Comparison of ENCODE assay signal across 24 mouse cellular contexts in genomic region chr17:32415417-32416020, GRCm38 (mm10). TPM values are rescaled to one million over a fixed set of nuclear protein-coding genes. Genes with fewer than 3 reads are reported as not detected.
DNase-seq lines count a peak whose midpoint lies in the region; ATAC-seq lines count a peak whose summit lies in the region.
"Had no signal": no experiment of that assay in that cellular context is flagged by ENCODE, and none has a peak within 500 bp of the region (broad histone marks: within the 10 kb centered on the region; RNA-seq: fewer than 3 reads in every experiment).

No protein-coding gene starts in this region.

- no peak for DNase-seq in embryonic facial prominence, embryonic 10.5 days (ENCODE audit: low spot score)
- DNase-seq in heart, postnatal 25 days (ENCODE audit: low spot score) = no peak
- DNase-seq in ES-CJ7 (ENCODE audit: low read depth, low spot score) = peak; percentile 13
- no peak for DNase-seq in liver, embryonic 13.5 days
- DNase-seq in embryo, embryonic 10.5 days (ENCODE audit: low spot score) = no peak
- no peak for DNase-seq in right cerebral cortex, adult 2 months (ENCODE audit: low spot score in 2 of 2)
- DNase-seq: cerebellum, adult 18-20 months; cerebellum, postnatal 25 days; gastrocnemius, postnatal 14 days; kidney, adult 18-20 months; kidney, postnatal 10 days; thymus, postnatal 36 days had no signal

- H3K27ac ChIP-seq in embryonic facial prominence, embryonic 13.5 days = no peak overlapping the region
- no peak overlapping the region for H3K27ac ChIP-seq in embryonic facial prominence, embryonic 10.5 days (replicated peaks)
- no peak overlapping the region for H3K27ac ChIP-seq in heart, embryonic 15.5 days
- H3K27ac ChIP-seq in liver, embryonic 13.5 days = no peak overlapping the region
- H3K27ac ChIP-seq: hindbrain, embryonic 10.5 days; lung, embryonic 15.5 days; macrophage; neural tube, embryonic 13.5 days had no signal

- peak overlapping the region; percentile 11; the same call in 1 of the 2 replicates for H3K4me2 ChIP-seq in embryonic facial prominence, embryonic 13.5 days
- H3K4me2 ChIP-seq in heart, embryonic 15.5 days = peak overlapping the region; percentile 35; the same call in 1 of the 2 replicates
- H3K4me2 ChIP-seq in liver, embryonic 13.5 days = peak overlapping the region; percentile 21; the same call in 1 of the 2 replicates
- H3K4me2 ChIP-seq: lung, embryonic 15.5 days; midbrain, embryonic 11.5 days; neural tube, embryonic 13.5 days had no signal

- intact Hi-C loops in heart, postnatal 25 days (cut with DNase I) = no loop called here

- H3K4me3 ChIP-seq in embryonic facial prominence, embryonic 13.5 days = no peak overlapping the region
- H3K4me3 ChIP-seq in embryonic facial prominence, embryonic 10.5 days = no peak overlapping the region
- 0 out of 2 replicates have a peak overlapping the region, but pooled peaks have one; percentile 6 for H3K4me3 ChIP-seq in heart, embryonic 15.5 days
- no peak overlapping the region for H3K4me3 ChIP-seq in liver, embryonic 13.5 days (replicated peaks)
- H3K4me3 ChIP-seq: hindbrain, embryonic 10.5 days; lung, embryonic 15.5 days; neural tube, embryonic 13.5 days had no signal

- no peaks in the 10 kb centered on the region for H3K9me3 ChIP-seq in embryonic facial prominence, embryonic 13.5 days
- no peaks in the 10 kb centered on the region for H3K9me3 ChIP-seq in embryonic facial prominence, embryonic 10.5 days
- H3K9me3 ChIP-seq in heart, embryonic 15.5 days (replicated peaks) = no peaks in the 10 kb centered on the region
- H3K9me3 ChIP-seq in liver, embryonic 13.5 days (replicated peaks) = no peaks in the 10 kb centered on the region
- H3K9me3 ChIP-seq: hindbrain, embryonic 10.5 days; lung, embryonic 15.5 days; neural tube, embryonic 13.5 days had no signal

- no peaks in the 10 kb centered on the region for H3K4me1 ChIP-seq in embryonic facial prominence, embryonic 13.5 days
- no peaks in the 10 kb centered on the region for H3K4me1 ChIP-seq in embryonic facial prominence, embryonic 10.5 days
- no peaks in the 10 kb centered on the region for H3K4me1 ChIP-seq in heart, embryonic 15.5 days (replicated peaks)
- 0 out of 2 replicates have a peak, but pooled peaks cover 4% of the 10 kb centered on the region for H3K4me1 ChIP-seq in liver, embryonic 13.5 days (replicated peaks)
- H3K4me1 ChIP-seq: hindbrain, embryonic 10.5 days; lung, embryonic 15.5 days; neural tube, embryonic 13.5 days had no signal

- 50% methylated on average over 24 of the region's 24 CpGs for WGBS in embryonic facial prominence, embryonic 13.5 days
- WGBS in embryonic facial prominence, embryonic 10.5 days = 47% methylated on average over 24 of the region's 24 CpGs
- 32% methylated on average over 24 of the region's 24 CpGs for WGBS in heart, embryonic 15.5 days
- 61% methylated on average over 24 of the region's 24 CpGs for WGBS in liver, embryonic 13.5 days (ENCODE audit: insufficient replicate concordance)

- ATAC-seq in embryonic facial prominence, embryonic 13.5 days (ENCODE audit: insufficient number of reproducible peaks, insufficient read depth, low FRiP score, low TSS enrichment, low read depth) = no peak
- no peak for ATAC-seq in heart, embryonic 15.5 days (replicated peaks; ENCODE audit: insufficient number of reproducible peaks, insufficient read depth, low FRiP score, low read depth)
- no peak for ATAC-seq in liver, embryonic 13.5 days (ENCODE audit: low read depth)

- H3K36me3 ChIP-seq in embryonic facial prominence, embryonic 13.5 days = no peaks in the 10 kb centered on the region
- H3K36me3 ChIP-seq in embryonic facial prominence, embryonic 10.5 days (replicated peaks) = no peaks in the 10 kb centered on the region
- no peaks in the 10 kb centered on the region for H3K36me3 ChIP-seq in heart, embryonic 15.5 days
- no peaks in the 10 kb centered on the region for H3K36me3 ChIP-seq in liver, embryonic 13.5 days
- H3K36me3 ChIP-seq: hindbrain, embryonic 10.5 days; lung, embryonic 15.5 days; neural tube, embryonic 13.5 days had no signal

- H3K9ac ChIP-seq in embryonic facial prominence, embryonic 13.5 days = no peak overlapping the region
- no peak overlapping the region for H3K9ac ChIP-seq in heart, embryonic 15.5 days
- H3K9ac ChIP-seq in liver, embryonic 13.5 days = no peak overlapping the region
- H3K9ac ChIP-seq: lung, embryonic 15.5 days; neural tube, embryonic 13.5 days had no signal

- H3K27me3 ChIP-seq in embryonic facial prominence, embryonic 13.5 days = peaks cover 26% of the 10 kb centered on the region
- peaks cover 37% of the 10 kb centered on the region for H3K27me3 ChIP-seq in embryonic facial prominence, embryonic 10.5 days (replicated peaks; ENCODE audit: low read depth, poor library complexity, severe bottlenecking)
- H3K27me3 ChIP-seq in heart, embryonic 15.5 days = peaks cover 28% of the 10 kb centered on the region
- 0 out of 2 replicates have a peak, but pooled peaks cover 3% of the 10 kb centered on the region for H3K27me3 ChIP-seq in liver, embryonic 13.5 days

RNA-seq across cellular contexts. Expression of gene Pglyrp2, which starts 8.4 kb away (rescaled TPM):
- polyA plus RNA-seq in embryonic facial prominence, embryonic 13.5 days (2015; fragmentation: Nextera tagmentation; extraction: Ambion mirVana) = 0.08 and 0.15 TPM in 2 replicates
- not detected in 2 replicates for polyA plus RNA-seq in embryonic facial prominence, embryonic 10.5 days (2016; fragmentation: Nextera tagmentation; extraction: Ambion mirVana)
- 0.30 and 2.2 TPM in 2 replicates for polyA plus RNA-seq in heart, embryonic 15.5 days (2015; fragmentation: Nextera tagmentation; extraction: Ambion mirVana)
- under 1 TPM; 0.16 to 0.20 TPM for total RNA-seq in heart, postnatal 25 days (2021)
- polyA plus RNA-seq in liver, embryonic 13.5 days (2015; fragmentation: Nextera tagmentation; extraction: Ambion mirVana) = 2.3 and 2.6 TPM in 2 replicates
- total RNA-seq: gastrocnemius, postnatal 14 days; layer of hippocampus, adult 18-20 months; layer of hippocampus, postnatal 25 days; left cerebral cortex, postnatal 14 days had no signal
- polyA plus RNA-seq: frontal cortex, adult 2 months; hindbrain, embryonic 10.5 days; macrophage; midbrain, embryonic 11.5 days; neural tube, embryonic 13.5 days had no signal

RNA-seq across cellular contexts. Expression of gene Rasal3, which starts 12.1 kb away (rescaled TPM):
- 1.2 and 1.5 TPM in 2 replicates for polyA plus RNA-seq in embryonic facial prominence, embryonic 13.5 days (2015; fragmentation: Nextera tagmentation; extraction: Ambion mirVana)
- polyA plus RNA-seq in embryonic facial prominence, embryonic 10.5 days (2016; fragmentation: Nextera tagmentation; extraction: Ambion mirVana) = 0.64 and 0.85 TPM in 2 replicates
- 1.9 and 10.0 TPM in 2 replicates for polyA plus RNA-seq in heart, embryonic 15.5 days (2015; fragmentation: Nextera tagmentation; extraction: Ambion mirVana)
- total RNA-seq in heart, postnatal 25 days (2021) = 1 to 10 TPM in 1 of 2 experiments, under 1 TPM in 1; 0.91 to 1.3 TPM
- 3.5 and 3.6 TPM in 2 replicates for polyA plus RNA-seq in liver, embryonic 13.5 days (2015; fragmentation: Nextera tagmentation; extraction: Ambion mirVana)

RNA-seq across cellular contexts. Expression of gene Wiz, which starts 26.3 kb away (rescaled TPM):
- polyA plus RNA-seq in embryonic facial prominence, embryonic 13.5 days (2015; fragmentation: Nextera tagmentation; extraction: Ambion mirVana) = 25.3 and 28.7 TPM in 2 replicates
- polyA plus RNA-seq in embryonic facial prominence, embryonic 10.5 days (2016; fragmentation: Nextera tagmentation; extraction: Ambion mirVana) = 35.1 and 35.2 TPM in 2 replicates
- polyA plus RNA-seq in heart, embryonic 15.5 days (2015; fragmentation: Nextera tagmentation; extraction: Ambion mirVana) = 13.1 and 16.9 TPM in 2 replicates
- 10 to 100 TPM; 18.1 to 20.2 TPM for total RNA-seq in heart, postnatal 25 days (2021)
- 5.8 and 6.8 TPM in 2 replicates for polyA plus RNA-seq in liver, embryonic 13.5 days (2015; fragmentation: Nextera tagmentation; extraction: Ambion mirVana)

RNA-seq across cellular contexts. Expression of gene Cyp4f39, which starts 37.0 kb away (rescaled TPM):
- 2.0 and 3.5 TPM in 2 replicates for polyA plus RNA-seq in embryonic facial prominence, embryonic 13.5 days (2015; fragmentation: Nextera tagmentation; extraction: Ambion mirVana)
- 0.44 and 0.63 TPM in 2 replicates for polyA plus RNA-seq in embryonic facial prominence, embryonic 10.5 days (2016; fragmentation: Nextera tagmentation; extraction: Ambion mirVana)
- polyA plus RNA-seq in heart, embryonic 15.5 days (2015; fragmentation: Nextera tagmentation; extraction: Ambion mirVana) = 0.49 and 0.58 TPM in 2 replicates
- total RNA-seq in heart, postnatal 25 days (2021) = under 1 TPM in 1 of 2 experiments, not detected in 1; 0.18 TPM
- 0.46 and 1.0 TPM in 2 replicates for polyA plus RNA-seq in liver, embryonic 13.5 days (2015; fragmentation: Nextera tagmentation; extraction: Ambion mirVana)
- total RNA-seq: adrenal gland, adult 18-20 months; layer of hippocampus, postnatal 25 days; left cerebral cortex, postnatal 14 days had no signal
- polyA plus RNA-seq: frontal cortex, adult 2 months had no signal
